Mouse (Mus musculus) fat pad, adult 2 months (tissue): Measurements from ENCODE around the gene Oas1a.
"Not testable (repeated sequence)": the region's sequence is repeated elsewhere in the genome, so short reads cannot be mapped to it uniquely, and the experiment has no call there.

Experiments
- DNase-seq: peaks from one replicate; pipeline ENCODE4 v3.0.0-alpha.2; 2011; ENCODE audit warnings: low read depth, low spot score; ENCODE audit errors: extremely low read depth

The Oas1a gene

DNA sequence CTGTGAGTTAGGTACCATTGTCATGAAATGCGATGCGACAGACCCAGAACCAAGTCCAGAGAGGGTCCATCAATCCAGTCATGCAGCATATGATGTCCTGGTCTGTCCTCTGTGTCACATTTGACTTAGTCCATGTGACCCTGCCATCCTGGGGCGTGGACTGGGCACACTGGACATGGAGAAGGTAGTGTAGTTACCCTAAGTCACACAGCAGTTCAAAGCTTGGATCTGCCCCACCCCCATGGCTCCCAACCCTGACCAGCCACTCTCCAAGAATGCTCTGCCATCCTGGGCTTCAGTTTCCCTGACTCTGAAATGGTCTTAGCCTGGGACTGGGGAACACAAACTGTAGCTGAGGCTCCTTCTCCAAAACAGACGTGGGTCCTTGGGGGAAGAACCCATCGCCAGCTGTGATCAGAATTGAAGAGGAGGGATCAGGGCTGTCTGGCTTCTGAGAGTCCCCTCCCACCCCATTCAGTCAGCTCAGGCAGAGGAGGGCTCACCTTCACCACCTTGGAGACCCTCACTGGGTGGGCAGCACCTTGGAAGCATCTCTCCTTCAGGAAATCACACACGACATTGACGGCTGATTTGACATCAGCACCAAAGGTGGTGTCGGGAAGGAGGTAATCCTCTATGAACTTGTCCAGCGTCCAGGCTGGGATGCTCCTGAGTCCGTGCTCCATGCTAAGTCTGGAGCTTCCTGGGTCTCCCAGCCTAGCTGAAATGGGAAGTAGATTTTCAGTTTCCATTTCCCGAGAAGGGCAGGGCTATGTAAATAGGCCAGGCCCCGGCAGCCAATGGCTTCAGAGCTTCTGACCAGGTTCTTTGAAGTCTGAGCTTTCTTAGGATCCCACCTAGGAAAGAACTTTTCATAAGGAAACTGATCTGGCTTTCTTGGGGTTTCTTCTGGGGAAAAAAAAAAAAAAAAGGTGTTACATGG is at the start of gene Oas1a:
Gene Oas1a, minus strand, starts transcription at position 731 of the 943 bp plus-strand sequence.
- DNase-seq, result not testable (repeated sequence)

DNA sequence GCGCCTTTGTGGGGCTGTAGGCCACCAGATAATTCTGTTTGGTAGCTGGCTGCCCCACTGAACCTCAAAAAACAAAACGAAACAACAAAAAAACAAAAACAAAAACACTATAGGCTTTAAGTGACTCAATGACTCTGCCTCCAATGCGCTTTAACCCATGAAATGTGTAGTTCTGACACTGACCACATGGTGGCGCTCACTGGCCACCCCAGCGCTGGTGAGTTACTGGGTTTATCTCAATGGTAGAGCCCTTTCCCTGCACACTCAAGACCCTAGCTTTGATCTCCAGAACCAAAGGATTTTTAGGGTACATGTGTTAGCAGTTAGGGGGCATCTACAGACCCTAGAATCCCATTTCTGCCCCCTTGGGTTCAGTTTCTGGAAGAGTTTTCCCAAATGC is 46.7 kb upstream of the Oas1a start:
- no peak for DNase-seq

DNA sequence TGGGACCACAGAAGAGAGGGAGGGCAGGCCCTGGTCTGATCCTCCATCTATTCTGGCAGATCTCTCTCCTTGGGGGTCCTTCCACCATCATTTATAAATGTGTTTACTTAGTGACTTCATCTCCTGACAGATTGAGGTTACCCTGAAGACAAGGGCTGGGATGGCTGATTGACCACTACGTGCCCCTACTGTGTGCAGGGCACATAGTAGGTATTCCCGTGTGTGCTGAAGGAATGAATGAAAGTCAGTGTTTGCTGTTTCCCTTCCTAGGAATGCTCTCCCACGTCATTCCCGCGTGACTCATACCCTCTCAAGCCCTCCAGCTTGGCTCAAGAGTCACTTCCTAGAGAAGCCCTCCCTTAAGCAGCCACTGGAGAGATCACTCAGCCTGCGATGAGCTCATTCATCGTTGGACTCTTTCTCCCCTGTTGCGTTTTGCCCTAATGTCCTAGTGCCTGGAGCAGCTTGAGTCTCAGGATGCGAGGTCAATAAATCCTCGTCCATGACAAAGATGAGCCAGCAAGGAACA is 45.0 kb upstream of the Oas1a start:
- DNase-seq, result no peak

DNA sequence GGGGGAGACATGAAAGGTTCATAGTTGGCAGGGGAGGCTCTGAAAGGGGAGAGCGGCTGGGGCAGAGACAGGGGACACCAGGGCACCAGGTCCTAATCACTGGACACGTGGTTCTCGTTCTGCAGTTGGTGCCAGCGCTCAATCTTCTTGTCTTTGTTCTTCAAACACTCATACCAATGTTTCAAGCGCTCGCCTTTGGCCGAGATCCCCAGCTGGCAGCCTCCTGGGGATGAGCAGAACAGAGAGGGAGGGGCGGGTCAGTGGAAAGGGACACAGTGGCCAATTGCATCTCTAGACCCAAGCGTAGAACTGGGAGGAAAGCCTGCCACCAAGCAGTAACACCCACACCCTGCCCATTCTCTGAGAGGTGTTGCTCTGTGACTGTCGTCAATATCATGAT is 34.8 kb upstream of the Oas1a start:
- no peak for DNase-seq

DNA sequence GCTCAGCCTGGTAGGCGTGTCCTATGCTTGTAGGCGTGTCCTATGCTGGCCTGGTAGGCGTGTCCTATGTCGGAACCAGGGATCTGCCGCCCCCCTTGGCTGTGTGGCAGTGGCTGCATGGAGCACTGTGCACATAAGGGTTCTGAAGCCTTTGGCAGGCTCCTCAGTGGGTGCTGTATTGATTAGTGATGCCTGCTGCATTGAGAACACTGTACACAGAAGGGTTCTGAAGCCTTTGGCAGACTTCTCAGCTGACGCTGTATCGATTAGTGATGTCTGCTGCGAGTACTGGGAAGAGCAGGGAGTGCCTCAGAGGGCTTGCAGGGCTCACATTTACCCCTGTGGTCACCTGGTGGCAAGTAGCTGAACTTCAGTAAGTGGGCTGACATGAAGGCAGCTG is 31.3 kb upstream of the Oas1a start:
- no peak for DNase-seq

DNA sequence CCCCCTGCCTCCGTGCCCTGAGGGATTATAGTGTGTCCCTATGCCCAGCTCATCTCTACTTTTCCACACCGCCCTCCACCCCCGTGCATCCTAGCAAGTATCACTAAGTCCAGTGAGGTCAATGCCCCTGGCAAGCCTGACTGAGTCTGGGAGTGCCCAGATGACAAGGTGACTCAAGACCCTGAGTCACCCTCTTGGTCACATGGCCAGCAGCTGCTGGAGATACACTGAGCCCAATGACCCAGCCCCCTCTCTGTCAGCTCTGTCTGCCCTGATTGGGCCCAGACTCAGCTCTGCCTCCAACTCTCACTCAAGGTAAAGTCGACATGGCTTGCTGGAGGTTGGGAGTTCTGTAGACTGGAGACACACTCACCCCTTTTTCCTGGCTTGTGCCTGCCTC is 30.5 kb upstream of the Oas1a start:
- no peak for DNase-seq

DNA sequence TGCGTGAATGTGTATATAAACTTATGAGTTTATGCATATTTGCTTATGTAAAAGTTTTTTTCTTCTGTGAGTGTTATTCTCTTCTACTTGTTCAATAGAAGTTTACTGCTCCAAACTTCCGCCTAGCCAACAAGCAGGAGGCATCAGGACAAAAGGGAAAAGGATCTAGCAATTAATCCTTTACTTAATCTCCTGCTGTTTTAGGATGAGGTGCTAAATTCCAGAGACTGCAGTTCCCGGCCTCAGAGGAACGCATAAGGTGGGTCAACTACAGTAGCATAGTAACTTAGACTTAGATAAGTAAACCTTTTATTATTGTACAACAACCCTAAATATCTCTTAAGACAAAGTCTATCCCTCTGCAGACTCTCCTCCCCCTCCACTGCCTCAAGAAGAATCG is 26.6 kb upstream of the Oas1a start:
- DNase-seq, result no peak

DNA sequence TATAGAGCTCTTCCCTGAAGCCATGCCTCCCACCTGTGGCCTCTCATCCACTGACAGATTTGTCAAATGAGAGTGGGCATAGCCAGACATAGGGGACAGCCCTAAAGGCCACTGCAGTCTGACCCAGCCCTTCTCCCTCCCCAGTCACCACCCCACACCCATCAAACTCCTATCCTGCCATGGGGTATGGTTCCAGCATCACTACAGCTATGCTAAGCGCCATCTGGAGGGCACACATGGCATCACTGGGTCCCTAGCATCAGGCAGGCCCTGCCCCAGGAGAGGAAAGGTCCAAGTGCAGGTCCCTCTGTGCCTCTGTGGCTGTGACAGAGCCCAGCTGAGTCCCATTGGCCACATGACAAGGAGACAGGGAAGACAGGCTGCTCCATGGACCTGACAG is 19.7 kb upstream of the Oas1a start:
- DNase-seq, result no peak

DNA sequence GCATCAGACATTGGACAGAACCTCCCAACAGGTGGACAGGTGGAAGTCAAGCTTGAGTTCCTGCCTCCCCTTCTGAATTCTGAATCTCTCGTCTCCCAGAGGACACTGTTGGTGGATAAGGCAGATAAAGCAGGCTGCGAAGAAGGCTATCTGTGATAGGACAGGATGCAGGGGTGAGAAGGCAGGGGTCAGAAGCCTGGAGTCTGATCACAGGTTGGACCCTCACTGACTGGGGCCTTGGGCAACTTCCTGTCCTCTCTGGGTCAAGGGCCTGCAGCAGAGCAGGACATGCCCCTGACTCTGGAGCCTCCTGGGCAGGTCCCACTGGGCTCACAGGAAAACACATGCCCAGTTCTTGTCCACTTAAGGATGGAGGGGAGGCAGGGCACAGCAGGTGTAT is 19.0 kb upstream of the Oas1a start:
- DNase-seq, result not testable (repeated sequence)

DNA sequence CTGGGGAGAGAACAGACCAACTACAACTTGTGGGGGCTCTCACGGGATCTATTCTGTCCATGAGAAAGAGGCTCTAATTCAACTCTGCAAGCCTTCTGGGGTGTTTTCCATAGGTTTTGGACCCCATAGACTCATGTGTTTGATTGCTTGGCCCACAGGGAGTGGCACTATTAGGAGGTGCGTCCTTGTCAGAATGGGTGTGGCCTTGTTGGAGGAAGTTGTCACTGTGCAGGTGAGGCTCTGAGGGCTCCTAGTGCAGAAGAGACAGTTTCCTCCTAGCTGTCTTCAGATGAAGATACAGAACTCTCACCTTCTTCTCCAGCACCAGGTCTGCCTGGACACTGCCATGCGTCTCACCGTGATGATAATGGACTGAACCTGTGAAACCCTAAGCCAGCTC is 17.2 kb upstream of the Oas1a start:
- DNase-seq, result not testable (repeated sequence)

DNA sequence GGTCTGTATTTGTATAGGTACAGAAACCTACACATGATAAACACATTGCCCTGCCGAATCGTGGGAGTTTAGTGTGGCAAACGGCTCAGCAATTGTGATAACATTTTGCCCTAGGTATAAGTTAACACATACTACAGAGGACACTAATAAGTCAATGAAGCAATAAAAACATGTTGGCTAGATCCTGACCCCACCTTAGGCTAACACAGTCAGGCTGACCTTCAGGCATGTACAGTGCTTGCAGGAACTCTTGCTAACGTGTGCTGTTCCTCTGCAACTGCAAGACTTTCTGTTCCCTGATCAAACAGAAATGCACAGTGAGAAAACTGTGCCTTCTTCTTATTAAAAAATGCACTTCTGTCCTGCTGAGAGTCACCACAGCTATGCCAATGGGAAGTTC is 16.6 kb upstream of the Oas1a start:
- no peak for DNase-seq

DNA sequence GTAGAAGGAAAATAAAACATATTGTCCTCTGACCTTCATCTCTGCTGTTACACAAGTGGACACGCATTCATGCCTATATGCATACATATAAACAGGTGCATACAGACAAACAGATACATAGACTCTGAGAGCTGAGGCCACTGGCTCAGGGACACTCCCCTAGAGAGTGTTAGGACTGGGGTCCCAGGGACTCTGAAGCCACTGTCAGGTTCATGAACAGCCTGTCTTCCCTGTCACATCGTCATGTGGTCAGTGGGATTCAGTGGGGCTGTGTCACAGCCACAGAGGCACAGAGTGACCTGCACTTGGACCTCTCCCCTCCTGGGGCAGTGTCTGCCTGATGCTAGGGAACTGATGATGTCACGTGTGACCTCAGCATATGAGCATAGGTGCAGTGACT is 13.0 kb upstream of the Oas1a start:
- DNase-seq, result no peak

DNA sequence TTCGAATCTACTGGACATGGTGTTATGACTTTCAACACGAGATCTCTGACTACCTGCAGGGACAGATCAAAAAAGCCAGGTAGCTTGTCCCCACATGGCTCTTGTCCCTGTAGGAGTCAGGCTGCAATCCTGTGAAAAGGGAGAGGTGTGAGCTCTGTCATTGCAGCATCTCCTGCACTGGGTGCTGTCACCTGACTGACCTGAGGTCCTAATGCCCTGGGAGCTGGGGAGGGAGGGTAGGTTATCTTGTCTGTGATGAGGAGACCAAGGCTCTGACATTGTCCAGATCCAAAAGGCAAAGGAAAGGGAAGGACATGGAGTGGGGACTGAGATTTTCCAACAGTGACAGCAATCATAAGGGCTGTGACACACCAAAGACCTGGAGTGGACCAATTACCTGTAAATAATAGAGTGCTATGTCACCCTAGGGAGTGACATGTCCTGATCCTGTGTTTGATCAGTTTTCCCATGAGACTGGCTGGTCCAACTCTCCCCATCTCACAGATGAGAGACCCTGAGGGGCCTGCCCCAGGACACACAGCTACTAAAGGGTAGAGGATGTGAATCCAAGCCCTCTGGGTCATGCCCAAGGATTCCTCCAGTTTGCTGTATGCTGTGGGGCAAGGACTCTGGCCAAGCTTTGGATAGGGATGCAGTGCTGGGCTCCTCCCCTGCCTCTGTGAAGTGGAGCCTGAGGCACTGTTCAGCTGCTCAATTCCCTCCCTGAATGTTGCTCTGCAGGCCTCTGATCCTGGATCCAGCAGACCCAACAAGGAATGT is 12.0 kb upstream of the Oas1a start:
- DNase-seq, result not testable (repeated sequence)

DNA sequence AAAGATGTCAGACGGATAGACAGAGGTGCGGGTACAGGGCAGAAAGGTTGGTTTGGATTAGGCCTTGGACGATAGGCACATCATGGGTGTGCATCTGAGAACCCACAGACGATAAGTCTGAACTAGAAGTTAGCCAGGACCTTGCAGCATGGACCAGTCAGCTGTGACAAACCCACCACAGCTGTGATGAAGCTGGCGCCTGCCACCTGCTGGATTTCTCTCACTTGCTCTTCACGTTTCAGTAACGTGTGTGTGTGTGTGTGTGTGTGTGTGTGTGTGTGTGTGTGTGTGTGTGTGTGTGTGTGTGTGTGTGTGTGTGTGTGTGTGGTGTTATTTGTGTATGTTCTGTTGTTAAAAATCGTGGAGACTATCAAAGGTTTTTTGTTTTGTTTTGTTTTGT is 6.9 kb upstream of the Oas1a start, which contains the start of gene Oas1d:
Gene Oas1d, plus strand, starts transcription at position 333 of the 400 bp plus-strand sequence.
- DNase-seq, result not testable (repeated sequence)

DNA sequence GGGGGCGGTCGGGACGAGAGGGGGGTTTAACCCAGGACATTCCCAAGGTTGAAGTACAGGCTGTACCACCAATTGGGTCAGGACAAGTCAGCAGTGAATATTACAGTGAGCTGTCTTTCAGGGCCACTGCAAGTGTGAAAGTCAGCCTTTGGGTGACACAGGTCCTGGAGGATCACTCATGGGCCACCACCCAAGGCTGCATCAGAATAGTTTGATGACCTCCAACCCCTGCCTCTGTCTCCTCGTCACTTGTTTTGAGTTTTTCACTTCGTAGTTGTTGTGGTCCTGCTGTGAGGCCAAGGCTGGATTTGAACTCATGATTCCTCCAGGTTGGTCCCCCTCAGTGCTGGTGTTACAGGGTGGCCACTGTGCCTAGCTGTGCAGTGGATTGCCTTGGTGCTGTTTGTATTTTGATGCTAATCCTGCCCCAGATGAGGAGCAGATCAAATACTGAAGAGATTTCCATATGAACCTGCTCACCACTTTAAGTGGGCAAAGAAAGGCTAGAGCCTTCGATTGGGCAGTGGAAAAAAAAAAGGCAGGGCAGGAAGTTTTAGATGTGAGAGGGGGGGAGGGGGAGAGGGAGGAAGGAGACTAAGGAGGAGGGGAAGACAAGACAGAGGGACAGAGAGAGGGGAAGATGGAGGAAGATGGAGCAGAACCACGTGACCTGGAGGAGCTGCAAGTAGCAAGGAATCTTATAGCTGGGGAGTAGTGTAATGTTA is 1.0 kb upstream of the Oas1a start:
- no peak for DNase-seq

DNA sequence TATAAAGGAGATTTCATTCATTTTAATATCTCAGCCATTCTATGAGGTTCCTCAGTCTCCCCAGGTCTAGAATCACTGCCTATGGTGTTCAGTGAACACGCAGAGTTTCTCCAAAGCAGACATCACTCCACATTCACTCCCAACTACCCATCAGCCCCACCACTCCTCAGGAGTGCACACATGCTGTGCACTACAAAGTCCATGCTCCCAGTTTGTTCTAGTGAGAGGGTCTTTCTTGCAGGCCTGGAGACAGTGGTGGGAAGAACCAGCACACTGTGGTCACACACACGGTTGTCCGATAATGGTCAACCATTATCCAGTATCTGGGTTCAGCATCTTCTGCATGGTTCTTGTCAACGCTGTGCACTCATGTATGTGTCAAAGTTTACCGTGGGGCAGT is 5.3 kb downstream of the Oas1a start:
- DNase-seq, result no peak

DNA sequence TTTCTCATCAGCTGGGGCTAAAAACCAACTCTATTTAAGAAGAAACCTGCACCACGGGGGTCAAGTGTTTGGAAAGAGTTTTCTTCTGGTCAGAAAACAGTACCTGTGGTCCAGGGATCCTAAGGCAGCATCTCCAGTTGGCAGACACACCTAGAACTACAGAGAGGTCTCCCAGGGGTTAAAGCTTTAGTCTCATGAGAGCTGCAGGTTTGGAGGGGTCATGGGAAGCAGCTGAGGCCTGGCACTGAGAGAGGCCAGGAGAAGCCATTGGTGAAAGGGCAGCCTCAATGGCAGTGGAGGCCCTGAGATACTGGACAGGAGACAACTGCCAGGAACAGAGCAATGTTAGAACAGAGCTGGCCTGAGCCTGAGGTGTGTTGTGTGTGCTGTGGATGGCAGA is 6.7 kb downstream of the Oas1a start:
- no peak for DNase-seq

DNA sequence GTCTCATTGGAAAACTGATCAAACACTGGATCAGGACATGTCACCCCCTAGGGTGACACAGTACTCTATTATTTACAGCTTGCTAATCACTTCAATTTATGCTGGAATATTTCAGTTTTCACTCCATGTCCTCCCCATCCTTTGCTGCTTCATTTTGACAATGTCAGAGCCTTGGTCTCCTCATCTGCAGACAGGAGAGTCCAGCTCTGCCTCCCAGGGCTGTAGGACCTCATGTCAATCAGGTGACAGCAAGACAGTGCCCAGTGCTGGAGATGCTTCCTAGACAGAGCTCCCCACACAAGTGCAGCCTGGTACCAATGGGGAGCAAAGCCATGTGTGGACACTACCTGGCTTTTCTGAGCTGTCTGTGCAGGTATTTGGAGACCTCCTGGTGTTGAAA is 8.6 kb downstream of the Oas1a start:
- no peak for DNase-seq

DNA sequence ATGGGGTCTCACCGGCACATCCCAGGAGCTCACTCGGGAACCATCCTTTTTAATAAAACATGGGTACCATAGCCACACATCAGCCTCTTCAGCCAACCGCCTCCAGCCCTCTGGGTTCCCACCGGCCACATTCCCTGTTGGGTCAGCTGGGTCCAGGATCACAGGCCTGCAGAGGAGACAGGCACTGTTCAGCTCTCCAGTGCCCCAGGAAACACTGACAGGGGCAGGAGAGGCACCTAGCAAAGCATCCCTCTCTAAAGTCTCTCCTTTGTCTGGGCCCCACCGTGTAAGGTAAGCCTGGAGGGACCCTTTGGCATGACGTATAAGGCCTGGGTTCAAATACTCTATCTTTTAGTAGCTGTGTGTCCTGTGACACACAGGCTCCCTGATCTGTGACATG is 9.0 kb downstream of the Oas1a start:
- no peak for DNase-seq

DNA sequence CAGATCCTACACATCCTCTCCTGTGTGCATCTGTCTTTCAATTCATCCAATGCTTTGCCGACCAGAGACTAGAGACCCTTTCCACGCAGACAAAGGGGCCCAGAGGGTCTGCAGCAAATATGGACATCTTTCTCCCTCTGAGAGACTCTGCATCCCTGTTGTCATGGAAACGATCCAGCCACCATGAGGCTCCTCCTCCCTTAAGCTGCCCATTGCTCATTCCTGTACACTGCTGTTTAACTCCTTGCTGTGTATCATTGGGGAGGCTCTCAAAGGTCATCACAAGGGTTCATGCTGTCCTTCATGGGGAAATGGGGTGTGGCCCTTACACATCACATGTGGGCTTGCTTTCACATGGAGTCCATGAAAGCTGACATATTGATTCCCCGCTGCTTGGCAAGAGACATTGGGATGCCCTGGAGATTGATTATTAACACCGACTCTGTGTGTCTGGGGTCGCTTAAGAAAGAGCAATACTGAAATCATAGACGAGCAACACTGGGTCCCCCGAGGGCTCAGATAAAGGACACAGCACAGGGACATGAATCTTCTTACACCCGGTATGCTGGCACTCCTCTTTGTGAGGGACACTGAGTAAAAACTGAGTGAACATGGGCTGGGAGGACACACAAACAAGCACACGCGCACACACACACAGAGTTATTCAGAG is 12.0 kb downstream of the Oas1a start:
- no peak for DNase-seq

DNA sequence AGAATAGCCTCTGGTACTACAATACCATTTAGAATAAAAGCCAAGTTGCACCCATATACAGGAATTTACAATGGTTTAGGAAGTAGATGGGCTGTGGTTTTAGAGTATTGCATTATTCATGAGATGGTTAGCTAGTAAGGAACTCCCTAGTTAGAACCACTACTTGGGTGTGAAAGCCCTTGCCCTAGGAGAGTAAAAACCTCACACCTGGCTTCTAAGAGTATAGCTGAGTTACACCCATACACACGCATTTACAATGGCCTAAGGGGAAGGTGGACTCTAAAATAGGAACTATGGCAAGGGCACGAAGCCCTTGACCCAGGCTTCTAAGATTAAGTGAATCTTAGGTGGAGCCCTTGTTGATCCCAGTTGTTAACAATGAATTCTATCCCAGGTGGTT is 12.6 kb downstream of the Oas1a start:
- not testable (repeated sequence) for DNase-seq
